Mouse (Mus musculus) erythroblast, embryonic 14.5 days (primary cell): Measurements from ENCODE around the gene Polr2g.

ENCODE experiments used
- GATA1 ChIP-seq: IDR thresholded peaks from 2 replicates; pipeline ENCODE4 v1.6.1; 2012; ENCODE audit warnings: low read length, inconsistent platforms, mixed read lengths
- TAL1 ChIP-seq: IDR thresholded peaks from 3 replicates; pipeline ENCODE4 v1.6.1; 2012; ENCODE audit warnings: low read length, inconsistent platforms, mixed read lengths

GRCm38 (mm10) chr19:8786008-8786781, 12.2 kb downstream of the Polr2g start, which contains the start of gene Taf6l:
- TF ChIP-seq GATA1 (no peak), TAL1 (no peak)
